Mouse (Mus musculus) hindbrain, embryonic 16.5 days (tissue): ENCODE measurements around the gene Olfr620. TPM values are rescaled to one million over a fixed set of nuclear protein-coding genes. Genes with fewer than 3 reads are reported as not detected.

Source experiments
- ATAC-seq: fragments of 200-750 bp; cut with Nextera tagmentation; 2 replicates; pipeline ENCODE4 v1.8.0; 2017; ENCODE audit warnings: moderate TSS enrichment, moderate library complexity
- H3K27ac ChIP-seq: fragments of 300-500 bp; sonication (generic); 2 replicates; pipeline ENCODE4 v1.5.1; 2014; ENCODE audit warnings: low read depth, mild to moderate bottlenecking, control low read depth, low read length, moderate library complexity
- H3K27me3 ChIP-seq: fragments of 300-500 bp; sonication (generic); replicated peaks from 2 replicates; pipeline ENCODE4 v1.6.1; 2014; ENCODE audit warnings: low read length; ENCODE audit not compliant: control insufficient read depth, insufficient read depth
- H3K36me3 ChIP-seq: fragments of 300-500 bp; sonication (generic); 2 replicates; pipeline ENCODE4 v1.6.1; 2014; ENCODE audit warnings: mild to moderate bottlenecking, low read length, moderate library complexity, mixed read lengths; ENCODE audit not compliant: control insufficient read depth, insufficient read depth
- H3K4me1 ChIP-seq: fragments of 300-500 bp; sonication (generic); 2 replicates; pipeline ENCODE4 v1.6.1; 2014; ENCODE audit warnings: low read depth, low read length; ENCODE audit not compliant: control insufficient read depth, insufficient read depth
- H3K4me2 ChIP-seq: fragments of 300-500 bp; sonication (generic); 2 replicates; pipeline ENCODE4 v1.6.1; 2014; ENCODE audit warnings: mild to moderate bottlenecking, low read length, control low read depth, moderate library complexity
- H3K4me3 ChIP-seq: fragments of 300-500 bp; sonication (generic); 2 replicates; pipeline ENCODE4 v1.5.1; 2014; ENCODE audit warnings: mild to moderate bottlenecking, low read length, control low read depth, moderate library complexity
- H3K9ac ChIP-seq: fragments of 300-500 bp; sonication (generic); 2 replicates; pipeline ENCODE4 v1.6.1; 2014; ENCODE audit warnings: low read depth, mild to moderate bottlenecking, control low read depth, low read length, moderate library complexity
- H3K9me3 ChIP-seq: fragments of 300-500 bp; sonication (generic); 2 replicates; pipeline ENCODE4 v1.6.1; 2014; ENCODE audit warnings: mild to moderate bottlenecking, low read length, moderate library complexity; ENCODE audit not compliant: control insufficient read depth
- WGBS: fragments of 180-500 bp; shearing (Covaris S2); extraction: QIAGEN DNeasy Blood & Tissue Kit; methylation state at CpG from one replicate; pipeline ENCODE4 v1.1.7; 2014; 5-methylcytosine and 5-hydroxymethylcytosine counted together
- polyA plus RNA-seq: library from polyadenylated mRNA; unstranded; fragments of >200 nt; fragmentation: Nextera tagmentation; extraction: Ambion mirVana; gene quantifications from 2 replicates; pipeline ENCODE4 v1.2.1, GENCODE M21; 2015

The Olfr620 gene
- polyA plus RNA-seq, result not detected in 2 replicates

- H3K4me3 ChIP-seq, result no peak within 1 kb of the TSS
- no peak for ATAC-seq
- no peak within 1 kb of the TSS for H3K27ac ChIP-seq
Measured at GRCm38 (mm10) chr7:103612434-103612833, at the start of gene Olfr620. Gene Olfr620, minus strand, starts transcription at chr7:103612534.

GRCm38 (mm10) chr7:103644070-103644469 is 31.7 kb upstream of the Olfr620 start:
- no peaks in the 10 kb centered on the region for H3K9me3 ChIP-seq
- H3K4me2 ChIP-seq, result no peak overlapping the region
- H3K27me3 ChIP-seq, result no peaks in the 10 kb centered on the region
- H3K27ac ChIP-seq, result no peak overlapping the region
- 93% methylated on average over 4 of the region's 4 CpGs for WGBS
- no peaks in the 10 kb centered on the region for H3K36me3 ChIP-seq
- no peak overlapping the region for H3K4me3 ChIP-seq
- ATAC-seq, result no peak
- no peak overlapping the region for H3K9ac ChIP-seq
- no peaks in the 10 kb centered on the region for H3K4me1 ChIP-seq

More at GRCm38 (mm10) chr7:103612434-103612833, at the start of gene Olfr620:
- no peaks in the 10 kb centered on the region for H3K4me1 ChIP-seq
- H3K36me3 ChIP-seq, result no peaks in the 10 kb centered on the region
- no peak within 1 kb of the TSS for H3K4me2 ChIP-seq
- H3K9ac ChIP-seq, result no peak within 1 kb of the TSS
- no peaks in the 10 kb centered on the region for H3K9me3 ChIP-seq
- 80% methylated on average over 2 of the region's 2 CpGs for WGBS
- no peaks in the 10 kb centered on the region for H3K27me3 ChIP-seq

GRCm38 (mm10) chr7:103642602-103643001 is 30.3 kb upstream of the Olfr620 start, which contains the start of gene Olfr622:
Gene Olfr622, minus strand, starts transcription at chr7:103642702.
- no peak within 1 kb of the TSS for H3K27ac ChIP-seq
- H3K4me2 ChIP-seq, result no peak within 1 kb of the TSS
- H3K4me1 ChIP-seq, result no peaks in the 10 kb centered on the region
- WGBS, result 79% methylated on average over 1 of the region's 1 CpGs
- no peaks in the 10 kb centered on the region for H3K9me3 ChIP-seq
- H3K36me3 ChIP-seq, result no peaks in the 10 kb centered on the region
- no peak within 1 kb of the TSS for H3K4me3 ChIP-seq
- ATAC-seq, result no peak
- no peak within 1 kb of the TSS for H3K9ac ChIP-seq
- H3K27me3 ChIP-seq, result no peaks in the 10 kb centered on the region

GRCm38 (mm10) chr7:103636795-103637194 is 24.5 kb upstream of the Olfr620 start:
- Histone ChIP-seq H3K4me3 (no peak overlapping the region), H3K27me3 (no peaks in the 10 kb centered on the region), H3K36me3 (no peaks in the 10 kb centered on the region), H3K4me2 (no peak overlapping the region), H3K9ac (no peak overlapping the region), H3K9me3 (no peaks in the 10 kb centered on the region), H3K4me1 (no peaks in the 10 kb centered on the region), H3K27ac (no peak overlapping the region)
- ATAC-seq, result no peak

GRCm38 (mm10) chr7:103607425-103607824 is 4.9 kb downstream of the Olfr620 start:
- H3K27ac ChIP-seq, result no peak overlapping the region
- no peak overlapping the region for H3K9ac ChIP-seq
- no peaks in the 10 kb centered on the region for H3K27me3 ChIP-seq
- no peaks in the 10 kb centered on the region for H3K4me1 ChIP-seq
- 82% methylated on average over 2 of the region's 2 CpGs for WGBS
- H3K4me3 ChIP-seq, result no peak overlapping the region
- ATAC-seq, result no peak
- H3K4me2 ChIP-seq, result no peak overlapping the region
- H3K36me3 ChIP-seq, result no peaks in the 10 kb centered on the region
- H3K9me3 ChIP-seq, result no peaks in the 10 kb centered on the region

- ATAC-seq, result no peak
- Histone ChIP-seq H3K9ac (no peak within 1 kb of the TSS), H3K27ac (no peak within 1 kb of the TSS), H3K27me3 (no peaks in the 10 kb centered on the region), H3K9me3 (no peaks in the 10 kb centered on the region), H3K36me3 (no peaks in the 10 kb centered on the region), H3K4me2 (no peak within 1 kb of the TSS), H3K4me1 (no peaks in the 10 kb centered on the region), H3K4me3 (no peak within 1 kb of the TSS)
Measured at GRCm38 (mm10) chr7:103600275-103600674, 12.1 kb downstream of the Olfr620 start, which contains the start of gene Olfr619. Gene Olfr619, plus strand, starts transcription at chr7:103600575.

GRCm38 (mm10) chr7:103589803-103590202 is 22.5 kb downstream of the Olfr620 start, which contains the start of gene Olfr618:
Gene Olfr618, plus strand, starts transcription at chr7:103590103.
- WGBS, result 61% methylated on average over 2 of the region's 2 CpGs
- no peak within 1 kb of the TSS for H3K27ac ChIP-seq
- no peak within 1 kb of the TSS for H3K4me3 ChIP-seq
- H3K27me3 ChIP-seq, result no peaks in the 10 kb centered on the region
- ATAC-seq, result no peak
- no peak within 1 kb of the TSS for H3K4me2 ChIP-seq
- no peaks in the 10 kb centered on the region for H3K9me3 ChIP-seq
- no peaks in the 10 kb centered on the region for H3K36me3 ChIP-seq
- H3K9ac ChIP-seq, result no peak within 1 kb of the TSS
- H3K4me1 ChIP-seq, result no peaks in the 10 kb centered on the region

- Histone ChIP-seq H3K9ac (no peak within 1 kb of the TSS), H3K27ac (no peak within 1 kb of the TSS), H3K36me3 (no peaks in the 10 kb centered on the region), H3K9me3 (no peaks in the 10 kb centered on the region), H3K27me3 (no peaks in the 10 kb centered on the region), H3K4me3 (no peak within 1 kb of the TSS), H3K4me1 (no peaks in the 10 kb centered on the region), H3K4me2 (no peak within 1 kb of the TSS)
- WGBS, result 85% methylated on average over 1 of the region's 1 CpGs
- no peak for ATAC-seq
Measured at GRCm38 (mm10) chr7:103572761-103573160, 39.6 kb downstream of the Olfr620 start, which contains the start of gene Olfr617. Gene Olfr617, plus strand, starts transcription at chr7:103573061.

- no peak for ATAC-seq
- H3K4me3 ChIP-seq, result no peak within 1 kb of the TSS
- H3K27me3 ChIP-seq, result no peaks in the 10 kb centered on the region
- no peak within 1 kb of the TSS for H3K9ac ChIP-seq
- H3K9me3 ChIP-seq, result no peaks in the 10 kb centered on the region
- no peaks in the 10 kb centered on the region for H3K4me1 ChIP-seq
- no peak within 1 kb of the TSS for H3K4me2 ChIP-seq
- 90% methylated on average over 3 of the region's 3 CpGs for WGBS
- H3K36me3 ChIP-seq, result no peaks in the 10 kb centered on the region
- no peak within 1 kb of the TSS for H3K27ac ChIP-seq
Measured at GRCm38 (mm10) chr7:103569043-103569442, 43.3 kb downstream of the Olfr620 start, which contains the start of gene Olfr616. Gene Olfr616, minus strand, starts transcription at chr7:103569143.

GRCm38 (mm10) chr7:103555779-103556178 is 56.6 kb downstream of the Olfr620 start, which contains the start of gene Olfr615:
Gene Olfr615, plus strand, starts transcription at chr7:103556079.
- no peaks in the 10 kb centered on the region for H3K27me3 ChIP-seq
- WGBS, result 74% methylated on average over 2 of the region's 2 CpGs
- no peaks in the 10 kb centered on the region for H3K36me3 ChIP-seq
- H3K9ac ChIP-seq, result no peak within 1 kb of the TSS
- no peak within 1 kb of the TSS for H3K4me2 ChIP-seq
- H3K4me1 ChIP-seq, result no peaks in the 10 kb centered on the region
- H3K4me3 ChIP-seq, result no peak within 1 kb of the TSS
- no peaks in the 10 kb centered on the region for H3K9me3 ChIP-seq
- no peak for ATAC-seq
- no peak within 1 kb of the TSS for H3K27ac ChIP-seq
